Mouse (Mus musculus): ENCODE measurements around the gene 1810010H24Rik. TPM values are rescaled to one million over a fixed set of nuclear protein-coding genes. Genes with fewer than 3 reads are reported as not detected.
A peak's percentile ranks its signal among the peaks of the same experiment; 100 is the strongest.
"Not testable (repeated sequence)": the region's sequence is repeated elsewhere in the genome, so short reads cannot be mapped to it uniquely, and the experiment has no call there.

The 1810010H24Rik gene
- 3.1 and 3.4 TPM in 2 replicates for polyA plus RNA-seq (2015; fragmentation: Nextera tagmentation; extraction: Ambion mirVana)

DNA sequence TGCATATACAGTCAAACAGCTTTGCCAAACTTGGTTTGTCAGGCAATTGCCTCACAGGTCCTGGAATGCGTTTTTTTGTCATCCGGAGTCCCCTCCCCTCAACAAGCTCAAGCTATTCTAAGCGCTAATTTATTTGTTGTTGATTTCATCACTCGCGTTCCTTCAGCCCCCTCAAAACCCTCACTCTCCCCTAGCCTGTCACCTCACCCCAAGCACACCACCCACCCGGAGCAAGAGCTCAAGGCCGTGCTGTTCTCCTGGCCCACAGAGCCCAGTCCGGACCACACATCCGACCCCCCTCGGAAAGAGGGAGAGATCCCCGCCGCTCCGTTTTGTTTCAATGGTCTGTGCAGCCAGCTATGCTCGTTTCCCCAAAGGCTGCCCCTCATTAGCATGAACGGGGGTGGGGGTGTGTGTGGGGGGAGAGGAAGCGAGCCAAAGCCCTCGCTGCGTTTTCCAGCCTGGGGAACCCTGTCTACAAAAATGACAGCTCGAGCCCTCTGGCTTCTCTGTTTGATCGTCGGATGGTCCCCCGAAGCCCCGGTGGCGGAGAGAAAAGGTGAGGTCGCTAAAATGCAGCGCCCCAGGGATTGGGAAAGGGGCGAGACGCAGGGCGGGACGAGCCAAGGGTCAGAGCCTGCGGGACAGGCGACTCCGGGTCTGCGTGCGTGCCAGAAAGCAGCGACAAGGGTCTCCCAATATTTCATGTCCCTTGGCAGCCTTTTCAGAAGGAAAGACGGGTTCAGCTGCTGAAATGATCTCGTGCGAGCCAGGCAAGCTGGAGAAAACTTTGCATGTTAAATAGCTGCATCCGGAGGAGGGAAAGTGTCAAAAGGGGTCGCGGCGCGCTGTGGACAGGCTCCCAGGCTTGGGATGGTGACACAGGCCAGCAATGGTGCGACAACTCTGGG, at the start of gene 1810010H24Rik:
1810010H24Rik (plus strand) TSS at position 271 of the 911 bp plus-strand sequence.
- under 1% methylated on average over 45 of the region's 45 CpGs for WGBS
- no peaks in the 10 kb centered on the region for H3K36me3 ChIP-seq
- peaks cover 20% of the 10 kb centered on the region for H3K4me1 ChIP-seq
- peak within 1 kb of the TSS; percentile 95 for H3K4me2 ChIP-seq
- H3K4me3 ChIP-seq (replicated peaks), result peak within 1 kb of the TSS; percentile 49
- H3K27ac ChIP-seq, result peak within 1 kb of the TSS; percentile 53
- H3K27me3 ChIP-seq (replicated peaks), result no peaks in the 10 kb centered on the region
- H3K9me3 ChIP-seq, result no peaks in the 10 kb centered on the region
- no peak for ATAC-seq (ENCODE audit: insufficient read depth, low FRiP score, low read depth)
- peak within 1 kb of the TSS; percentile 38; the same call in 1 of the 2 replicates for H3K9ac ChIP-seq

DNA sequence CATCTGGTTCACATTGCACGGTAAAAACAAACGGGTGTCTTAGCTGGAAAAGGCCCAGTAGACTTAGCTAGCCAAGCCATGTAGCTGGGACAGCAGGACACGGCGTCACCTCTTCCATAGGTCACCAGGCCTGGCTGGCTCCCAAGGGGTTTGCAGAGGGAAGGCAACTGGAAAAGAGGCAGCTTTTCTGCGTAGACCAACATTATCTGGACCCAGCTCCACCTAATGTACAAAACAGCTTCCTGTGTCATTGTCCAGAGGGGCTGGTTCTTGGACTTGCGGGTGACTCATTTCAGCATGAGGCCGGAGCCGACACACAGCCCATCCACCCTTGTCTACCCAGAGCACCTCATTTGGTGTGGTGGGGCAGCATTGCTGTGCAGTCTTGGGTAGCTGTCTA, 49.3 kb upstream of the 1810010H24Rik start:
- no peaks in the 10 kb centered on the region for H3K4me1 ChIP-seq
- 0 out of 2 replicates have a peak, but pooled peaks have one; percentile 48 for ATAC-seq (ENCODE audit: insufficient read depth, low FRiP score, low read depth)
- H3K27ac ChIP-seq, result no peak overlapping the region
- H3K36me3 ChIP-seq, result no peaks in the 10 kb centered on the region
- WGBS, result 76% methylated on average over 8 of the region's 8 CpGs
- no peaks in the 10 kb centered on the region for H3K9me3 ChIP-seq
- H3K27me3 ChIP-seq (replicated peaks), result no peaks in the 10 kb centered on the region
- no peak overlapping the region for H3K9ac ChIP-seq
- H3K4me2 ChIP-seq, result no peak overlapping the region
- no peak overlapping the region for H3K4me3 ChIP-seq (replicated peaks)

DNA sequence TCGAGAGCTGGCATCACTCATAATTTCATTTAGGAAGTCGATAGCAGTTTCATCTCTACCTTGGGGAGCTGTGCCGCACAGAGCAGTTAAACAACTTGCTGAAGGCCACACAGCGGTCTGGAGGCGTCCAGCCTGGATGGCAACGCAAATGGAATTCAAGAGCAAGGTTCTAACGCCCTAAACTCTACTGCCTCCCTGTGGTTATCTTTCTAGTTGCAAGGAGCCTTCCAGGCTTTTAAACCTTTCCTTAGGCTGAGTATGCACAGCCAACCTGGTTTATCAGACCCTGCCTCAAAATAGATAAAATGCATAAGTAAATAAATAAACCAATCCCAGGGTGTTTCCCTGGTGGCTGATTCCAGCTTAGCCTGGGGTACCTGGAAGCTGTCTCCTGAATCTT, 45.0 kb upstream of the 1810010H24Rik start:
- no peak overlapping the region for H3K27ac ChIP-seq
- no peaks in the 10 kb centered on the region for H3K4me1 ChIP-seq
- WGBS, result 22% methylated on average over 7 of the region's 7 CpGs
- H3K9me3 ChIP-seq, result no peaks in the 10 kb centered on the region
- no peak overlapping the region for H3K4me3 ChIP-seq (replicated peaks)
- no peak overlapping the region for H3K9ac ChIP-seq
- H3K27me3 ChIP-seq (replicated peaks), result no peaks in the 10 kb centered on the region
- H3K4me2 ChIP-seq, result no peak overlapping the region
- ATAC-seq (ENCODE audit: insufficient read depth, low FRiP score, low read depth), result no peak
- no peaks in the 10 kb centered on the region for H3K36me3 ChIP-seq

DNA sequence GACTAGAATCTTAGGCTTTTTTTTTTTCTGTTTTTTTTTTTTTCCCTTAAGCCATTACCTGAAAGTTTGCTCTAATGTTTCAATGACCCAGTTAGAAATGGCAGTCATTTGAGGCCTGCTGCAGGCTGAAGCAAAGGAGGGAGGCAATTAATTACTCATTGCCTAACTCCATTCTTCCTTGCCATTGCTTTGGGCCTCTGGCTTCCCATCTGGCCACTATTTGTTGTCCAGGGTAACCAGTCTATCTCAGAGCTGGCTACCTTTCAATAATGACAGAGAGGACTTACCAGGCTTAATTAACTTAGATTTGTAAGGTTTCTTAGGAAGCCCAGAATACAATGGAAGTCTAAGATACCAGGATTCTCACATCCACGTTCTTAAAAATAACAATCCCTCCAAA, 43.7 kb upstream of the 1810010H24Rik start:
- H3K9me3 ChIP-seq, result no peaks in the 10 kb centered on the region
- WGBS, result 51% methylated on average over 1 of the region's 1 CpGs
- ATAC-seq (ENCODE audit: insufficient read depth, low FRiP score, low read depth), result no peak
- H3K9ac ChIP-seq, result no peak overlapping the region
- no peaks in the 10 kb centered on the region for H3K36me3 ChIP-seq
- H3K4me3 ChIP-seq (replicated peaks), result no peak overlapping the region
- no peak overlapping the region for H3K27ac ChIP-seq
- no peaks in the 10 kb centered on the region for H3K4me1 ChIP-seq
- no peaks in the 10 kb centered on the region for H3K27me3 ChIP-seq (replicated peaks)
- no peak overlapping the region for H3K4me2 ChIP-seq

DNA sequence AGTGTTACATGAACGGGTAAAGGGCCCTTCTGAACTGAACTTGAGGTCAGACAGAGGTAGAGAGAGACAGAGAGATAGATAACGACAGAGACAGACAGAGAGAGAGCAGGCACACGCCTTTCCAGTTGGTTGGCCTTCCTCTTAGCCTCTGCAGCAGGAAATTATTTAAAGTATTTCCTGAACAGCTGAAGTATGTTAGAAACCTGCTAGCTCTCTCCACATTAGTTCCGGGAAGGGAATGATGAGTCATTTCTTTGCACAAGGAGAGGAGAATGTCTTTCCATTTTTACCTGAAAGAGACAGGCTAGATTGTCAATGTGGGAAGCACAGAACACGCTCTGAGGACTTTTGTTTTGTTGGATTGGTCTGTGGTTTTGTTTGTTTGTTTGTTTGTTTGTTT, 43.1 kb upstream of the 1810010H24Rik start:
- H3K9me3 ChIP-seq, result no peaks in the 10 kb centered on the region
- H3K27ac ChIP-seq, result no peak overlapping the region
- 27% methylated on average over 5 of the region's 5 CpGs for WGBS
- no peaks in the 10 kb centered on the region for H3K27me3 ChIP-seq (replicated peaks)
- no peak overlapping the region for H3K9ac ChIP-seq
- ATAC-seq (ENCODE audit: insufficient read depth, low FRiP score, low read depth), result no peak
- no peaks in the 10 kb centered on the region for H3K4me1 ChIP-seq
- H3K4me2 ChIP-seq, result no peak overlapping the region
- 0 out of 2 replicates have a peak, but pooled peaks cover 5% of the 10 kb centered on the region for H3K36me3 ChIP-seq
- H3K4me3 ChIP-seq (replicated peaks), result no peak overlapping the region

DNA sequence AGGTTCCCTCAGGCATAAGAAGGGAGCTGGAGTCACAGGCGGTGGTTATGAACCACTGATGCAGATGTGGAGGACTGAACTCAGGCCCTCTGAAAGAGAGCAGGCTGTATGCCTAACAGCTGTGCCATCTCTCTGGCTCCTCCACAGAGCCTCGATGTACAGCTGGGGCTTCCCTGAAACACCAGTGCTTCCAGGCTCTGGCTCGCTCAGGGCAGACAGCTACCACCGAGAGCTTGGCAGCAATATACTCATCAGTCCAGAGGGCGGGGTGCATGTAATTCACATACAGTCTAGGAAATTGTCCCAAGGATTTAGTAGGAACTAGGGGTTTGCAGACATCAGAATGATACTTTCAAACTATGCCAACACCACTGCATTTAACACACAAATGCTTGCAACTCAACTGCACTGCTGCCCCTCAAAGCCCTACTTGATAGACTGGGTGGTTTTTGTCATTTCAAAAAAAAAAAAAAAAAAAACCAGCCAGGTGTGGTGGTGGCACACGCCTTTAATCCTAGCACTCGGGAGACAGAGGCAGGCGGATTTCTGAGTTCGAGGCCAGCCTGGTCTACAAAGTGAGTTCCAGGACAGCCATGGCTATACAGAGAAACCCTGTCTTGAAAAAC, 39.4 kb upstream of the 1810010H24Rik start:
- not testable (repeated sequence) for H3K9ac ChIP-seq; H3K9me3 ChIP-seq; H3K27me3 ChIP-seq (replicated peaks); H3K27ac ChIP-seq; H3K4me3 ChIP-seq (replicated peaks); ATAC-seq (ENCODE audit: insufficient read depth, low FRiP score, low read depth); H3K4me1 ChIP-seq; H3K4me2 ChIP-seq
- 76% methylated on average over 9 of the region's 9 CpGs for WGBS
- H3K36me3 ChIP-seq, result peaks cover 26% of the 10 kb centered on the region

DNA sequence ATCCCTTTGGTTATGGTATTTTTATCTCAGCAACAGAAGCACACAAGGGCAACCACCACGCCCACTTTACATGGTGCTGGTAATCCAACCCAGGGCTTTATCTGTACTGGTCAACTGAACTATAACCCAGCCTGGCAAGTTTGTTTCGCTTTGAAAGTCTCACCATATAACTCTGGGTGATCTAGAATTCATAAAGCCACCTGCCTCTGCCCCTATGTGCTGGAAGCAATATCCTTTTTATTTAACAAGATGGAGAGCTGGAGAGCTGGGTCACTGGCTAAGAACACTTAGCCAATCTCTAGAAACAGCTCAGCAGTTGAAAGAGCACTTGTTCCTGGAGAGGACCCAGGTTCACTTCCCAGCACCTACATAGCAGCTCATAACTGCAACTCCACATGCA, 38.1 kb upstream of the 1810010H24Rik start:
- H3K9ac ChIP-seq, result no peak overlapping the region
- 83% methylated on average over 2 of the region's 2 CpGs for WGBS
- no peak overlapping the region for H3K27ac ChIP-seq
- H3K27me3 ChIP-seq (replicated peaks), result no peaks in the 10 kb centered on the region
- H3K4me1 ChIP-seq, result no peaks in the 10 kb centered on the region
- no peak overlapping the region for H3K4me3 ChIP-seq (replicated peaks)
- ATAC-seq (ENCODE audit: insufficient read depth, low FRiP score, low read depth), result no peak; the same call in 1 of the 2 replicates
- H3K9me3 ChIP-seq, result no peaks in the 10 kb centered on the region
- no peak overlapping the region for H3K4me2 ChIP-seq
- peaks cover 32% of the 10 kb centered on the region for H3K36me3 ChIP-seq

DNA sequence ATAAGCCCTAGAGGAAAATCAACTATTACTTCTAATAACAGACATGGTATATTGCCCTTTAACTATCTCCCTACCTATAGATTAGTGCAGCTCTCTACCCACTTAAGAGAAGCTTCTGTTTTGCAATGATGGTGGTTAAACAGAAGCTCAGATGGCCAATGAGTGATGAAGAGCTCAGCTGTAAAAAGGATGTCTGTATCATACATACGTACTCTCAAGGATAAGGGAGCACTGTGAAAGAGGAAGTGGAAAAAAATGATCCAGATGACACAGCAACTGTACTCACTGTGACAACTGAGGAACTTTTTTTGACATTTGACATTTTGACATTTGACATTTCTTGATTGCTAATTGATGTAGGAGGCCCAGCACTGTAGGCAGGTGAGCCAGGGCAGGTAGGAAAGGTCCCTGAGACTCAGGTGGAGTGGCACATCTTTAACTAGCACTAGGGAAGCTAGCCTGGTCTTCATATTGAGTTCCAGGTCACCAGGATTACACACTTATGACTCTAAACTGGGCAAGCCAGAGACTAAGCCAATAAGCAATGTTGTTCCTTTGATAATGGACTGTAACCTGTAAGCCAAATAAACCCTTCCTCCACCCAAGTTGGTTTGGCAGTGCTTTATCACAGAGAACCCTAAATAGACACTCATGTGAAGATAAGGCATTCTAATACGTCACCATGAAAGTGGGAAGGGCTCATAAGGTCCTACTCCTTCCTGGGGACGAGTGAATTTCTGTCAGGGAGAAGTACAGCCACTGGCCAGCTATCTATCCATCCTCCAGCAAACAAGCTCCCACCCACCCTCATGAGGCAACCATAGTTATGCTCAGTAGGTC, 31.0 kb upstream of the 1810010H24Rik start:
- Histone ChIP-seq H3K36me3 (peaks cover 27% of the 10 kb centered on the region; the same call in 1 of the 2 replicates), H3K4me3 (replicated peaks) (no peak overlapping the region), H3K27me3 (replicated peaks) (no peaks in the 10 kb centered on the region), H3K9me3 (no peaks in the 10 kb centered on the region), H3K27ac (no peak overlapping the region), H3K4me2 (no peak overlapping the region), H3K4me1 (peaks cover 6% of the 10 kb centered on the region; the same call in 1 of the 2 replicates), H3K9ac (no peak overlapping the region)
- ATAC-seq (ENCODE audit: insufficient read depth, low FRiP score, low read depth), result no peak
- 59% methylated on average over 3 of the region's 3 CpGs for WGBS

DNA sequence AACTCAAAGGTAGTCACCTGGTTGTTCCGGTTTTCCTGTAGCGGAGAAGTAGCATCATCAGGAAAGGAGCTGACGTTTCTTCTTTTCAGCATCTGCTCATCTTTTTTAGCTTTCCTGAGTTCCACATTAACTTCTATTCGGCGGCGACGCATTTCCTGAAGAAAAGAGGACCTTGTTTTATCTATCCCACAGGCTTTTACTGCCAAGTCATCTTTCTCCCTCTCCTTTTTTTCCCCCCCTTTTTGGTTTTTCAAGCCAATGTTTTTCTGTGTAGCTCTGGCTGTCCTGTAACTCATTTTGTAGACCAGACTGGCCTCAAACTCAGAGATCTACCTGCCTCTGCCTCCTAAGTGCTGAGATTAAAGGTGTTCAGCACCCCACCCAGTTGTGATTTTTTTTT, 29.0 kb upstream of the 1810010H24Rik start:
- H3K9ac ChIP-seq; H3K4me2 ChIP-seq; H3K27me3 ChIP-seq (replicated peaks); ATAC-seq (ENCODE audit: insufficient read depth, low FRiP score, low read depth); H3K9me3 ChIP-seq; H3K4me3 ChIP-seq (replicated peaks); H3K27ac ChIP-seq; H3K4me1 ChIP-seq: not testable (repeated sequence)
- 89% methylated on average over 7 of the region's 7 CpGs for WGBS
- peaks cover 16% of the 10 kb centered on the region; the same call in 1 of the 2 replicates for H3K36me3 ChIP-seq

DNA sequence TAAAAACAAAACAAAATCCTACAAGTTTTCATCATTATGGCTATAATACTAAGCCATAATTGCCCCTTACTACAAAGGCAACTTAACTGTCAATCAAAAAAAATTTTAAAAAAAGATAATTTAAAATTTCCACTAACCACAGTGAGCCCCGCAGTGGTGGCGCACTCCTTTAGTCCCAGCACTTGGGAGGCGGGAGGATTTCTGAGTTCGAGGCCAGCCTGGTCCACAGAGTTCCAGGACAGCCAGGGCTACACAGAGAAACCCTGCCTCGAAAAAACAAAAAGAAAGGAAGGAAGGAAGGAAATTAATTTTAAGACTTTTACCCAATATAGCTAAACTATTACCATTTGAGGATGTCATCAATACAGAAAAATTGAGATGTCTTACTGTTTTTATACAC, 27.5 kb upstream of the 1810010H24Rik start:
- Histone ChIP-seq H3K36me3 (peaks cover 8% of the 10 kb centered on the region; the same call in 1 of the 2 replicates), H3K9me3 (no peaks in the 10 kb centered on the region), H3K27ac (no peak overlapping the region), H3K4me2 (peak overlapping the region; percentile 59), H3K9ac (peak overlapping the region; percentile 90; the same call in 1 of the 2 replicates), H3K27me3 (replicated peaks) (no peaks in the 10 kb centered on the region), H3K4me1 (peaks cover 6% of the 10 kb centered on the region; the same call in 1 of the 2 replicates), H3K4me3 (replicated peaks) (peak overlapping the region; percentile 99)
- no peak for ATAC-seq (ENCODE audit: insufficient read depth, low FRiP score, low read depth)
- 16% methylated on average over 5 of the region's 5 CpGs for WGBS

DNA sequence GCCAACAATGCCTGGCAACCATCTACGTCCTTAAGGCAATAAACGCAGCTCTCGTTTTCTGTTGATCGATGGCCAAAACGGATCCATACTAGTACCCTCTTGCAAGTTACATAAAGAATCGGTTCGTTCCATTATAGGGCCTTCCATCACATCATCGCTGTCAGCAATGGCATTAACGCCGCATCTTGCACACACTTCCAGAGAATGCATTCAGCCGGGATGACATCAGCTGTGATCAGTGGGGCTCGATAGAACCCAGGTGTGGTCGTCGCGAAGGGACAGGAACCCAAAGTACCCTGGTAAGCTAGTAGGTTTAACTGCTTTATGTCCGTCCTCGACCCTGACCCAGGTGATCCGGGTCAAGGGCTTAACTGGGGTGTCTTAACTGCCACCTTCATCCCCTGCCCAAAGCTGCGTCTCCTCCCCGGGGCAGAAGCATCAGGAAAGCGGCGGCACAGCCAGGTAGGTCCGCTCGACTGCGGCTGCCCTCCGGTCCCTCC, 26.8 kb upstream of the 1810010H24Rik start:
- peak overlapping the region; percentile 99 for H3K4me3 ChIP-seq (replicated peaks)

More for the DNA sequence above, 26.8 kb upstream of the 1810010H24Rik start:
- Histone ChIP-seq H3K27ac (peak overlapping the region; percentile 89), H3K9ac (peak overlapping the region; percentile 90), H3K4me2 (peak overlapping the region; percentile 59), H3K27me3 (replicated peaks) (no peaks in the 10 kb centered on the region), H3K36me3 (peaks cover 7% of the 10 kb centered on the region; the same call in 1 of the 2 replicates), H3K9me3 (no peaks in the 10 kb centered on the region), H3K4me1 (peaks cover 6% of the 10 kb centered on the region; the same call in 1 of the 2 replicates)
- ATAC-seq (ENCODE audit: insufficient read depth, low FRiP score, low read depth), result no peak
- under 1% methylated on average over 26 of the region's 26 CpGs for WGBS
